Mouse (Mus musculus) layer of hippocampus, adult 8-10 months (tissue): Measurements from ENCODE around the gene Sco2. TPM values are rescaled to one million over a fixed set of nuclear protein-coding genes. Genes with fewer than 3 reads are reported as not detected.

Experiments
- DNase-seq, 2 experiments: peaks; one replicate each; pipeline ENCODE4 v3.0.0; 2022; ENCODE audit warnings: low spot score in 2 of 2
- total RNA-seq, 4 experiments: library from RNA; stranded (reverse); gene quantifications; 2 replicates each; pipeline ENCODE4 v1.2.4; 2022

The Sco2 gene
- total RNA-seq, 4 experiments from 2014 or later: 29.5 to 34.5 (median 33.1) TPM

DNA sequence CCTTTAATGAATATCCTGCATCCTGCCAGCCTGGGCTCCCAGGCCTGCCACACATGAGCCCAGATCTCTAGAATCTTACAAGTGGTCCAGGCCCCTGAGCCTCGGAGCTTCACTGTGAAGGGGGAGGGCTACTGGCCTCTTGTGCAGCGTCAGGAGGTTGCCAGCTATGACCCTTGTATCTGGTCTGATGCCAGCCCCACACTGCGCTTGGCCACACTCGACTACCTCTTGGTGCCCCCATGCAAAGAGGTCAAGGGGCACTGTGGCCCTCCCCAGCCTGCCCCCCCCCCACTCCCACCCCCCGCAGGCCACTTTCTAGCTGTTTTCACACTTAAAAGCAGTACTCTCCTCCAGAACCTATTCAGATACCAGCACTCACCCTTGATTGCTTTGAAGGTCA lies 47.2 kb downstream of the Sco2 start:
- no peak for DNase-seq

DNA sequence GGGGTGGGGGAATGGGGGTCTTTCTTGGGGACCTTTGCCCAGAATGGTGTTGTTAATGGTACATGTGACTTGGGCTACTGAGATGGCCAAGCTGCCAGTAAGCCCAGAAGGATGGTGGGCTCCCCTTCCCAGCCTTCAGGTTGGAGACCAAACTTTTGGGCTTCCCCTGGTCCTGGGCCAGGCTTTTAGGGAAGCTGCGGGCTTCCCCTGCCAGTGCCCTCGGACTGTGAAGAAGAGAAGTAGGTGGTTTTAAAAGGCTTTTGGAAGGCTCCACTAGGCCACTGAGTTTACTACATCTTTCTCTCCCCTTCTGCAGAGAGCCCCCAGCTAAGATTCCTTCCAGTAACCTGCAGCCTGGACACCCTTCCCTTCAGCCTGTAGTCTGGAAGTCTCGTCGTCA lies 50.0 kb downstream of the Sco2 start:
- DNase-seq: no peak

DNA sequence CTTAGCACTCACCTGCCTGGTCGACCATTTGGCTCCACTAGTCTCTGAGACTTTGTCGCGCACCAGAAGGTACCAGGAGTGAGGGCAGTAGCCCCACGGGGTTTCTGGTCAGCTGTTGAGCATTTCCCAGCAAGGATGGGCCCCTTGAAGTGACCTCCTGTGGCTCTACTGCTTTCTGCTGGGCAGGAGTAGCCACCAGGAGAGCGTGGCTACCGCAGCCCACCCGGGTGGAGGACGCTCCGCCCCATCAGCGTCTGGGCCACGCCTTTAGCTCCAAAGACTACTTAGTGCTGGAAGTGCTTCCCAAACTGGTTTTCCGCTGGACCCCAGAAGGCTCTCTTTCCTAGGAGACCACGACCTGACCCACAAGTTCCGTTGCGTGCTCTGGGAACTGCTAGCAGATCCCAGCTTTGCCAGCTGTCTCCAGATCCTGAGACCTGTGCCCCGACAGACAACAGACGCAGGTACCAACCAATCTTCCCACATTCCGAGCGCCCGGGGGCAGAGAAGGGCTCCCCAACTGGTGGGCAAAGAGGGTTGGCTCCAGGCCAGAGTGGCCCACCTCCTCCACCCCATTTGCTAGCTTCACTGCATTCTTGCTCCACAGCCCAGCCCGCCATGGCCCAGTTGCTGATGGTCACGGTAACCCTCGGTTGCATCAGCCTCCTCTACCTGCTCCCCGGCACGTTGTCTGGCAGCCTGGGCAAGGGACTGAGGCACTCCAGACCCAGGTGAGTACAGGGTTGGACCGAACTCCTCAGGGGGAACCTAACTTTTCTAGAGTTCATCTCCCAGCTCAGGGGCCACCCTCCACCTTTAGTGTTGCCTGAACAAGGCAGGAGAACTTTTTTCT lies 50.8 kb downstream of the Sco2 start, which contains the start of gene Adm2:
TSS of gene Adm2 (plus strand) at position 51 of the 853 bp plus-strand sequence.
- no peak for DNase-seq

Other genes starting within 250 kb of the Sco2 start
- 10 to 100 TPM; 14.7 to 19.3 (median 15.9) TPM for gene Hdac10, start 245.1 kb downstream of the Sco2 start, total RNA-seq
- 1 to 10 TPM; 4.9 to 9.7 (median 7.0) TPM for gene Mapk12, start 233.1 kb downstream of the Sco2 start, total RNA-seq
- gene Mapk11, start 224.2 kb downstream of the Sco2 start, total RNA-seq: 10 to 100 TPM; 21.4 to 27.4 (median 24.8) TPM
- gene Plxnb2, start 193.1 kb downstream of the Sco2 start, total RNA-seq: 10 to 100 TPM; 54.0 to 78.5 (median 67.5) TPM
- gene Dennd6b, start 177.3 kb downstream of the Sco2 start, total RNA-seq: 10 to 100 TPM; 38.9 to 52.1 (median 45.1) TPM
- gene Ppp6r2, start 162.3 kb downstream of the Sco2 start, total RNA-seq: 100 to 1,000 TPM; 147 to 171 (median 157) TPM
- gene Sbf1, start 58.5 kb downstream of the Sco2 start, total RNA-seq: 100 to 1,000 TPM; 317 to 349 (median 325) TPM
- not detected for gene Adm2, start 51.1 kb downstream of the Sco2 start, total RNA-seq
- not detected for gene Miox, start 39.4 kb downstream of the Sco2 start, total RNA-seq
- gene Lmf2, start 18.2 kb downstream of the Sco2 start, total RNA-seq: 10 to 100 TPM; 17.7 to 25.3 (median 21.2) TPM
- gene Ncaph2, start 18.1 kb downstream of the Sco2 start, total RNA-seq: 100 to 1,000 TPM in 2 of 4 experiments, 10 to 100 TPM in 2; 92.2 to 107 (median 97.7) TPM
- 1 to 10 TPM in 3 of 4 experiments, under 1 TPM in 1; 0.76 to 1.6 (median 1.2) TPM for gene Tymp, start 3.2 kb upstream of the Sco2 start, total RNA-seq
- gene Odf3b, start 5.4 kb upstream of the Sco2 start, total RNA-seq: 1 to 10 TPM; 3.2 to 6.7 (median 3.9) TPM
- 1 to 10 TPM in 1 of 4 experiments, under 1 TPM in 3; 0.31 to 1.7 (median 0.48) TPM for gene Klhdc7b, start 11.1 kb upstream of the Sco2 start, total RNA-seq
- gene Syce3, start 36.7 kb upstream of the Sco2 start, total RNA-seq: not detected
- gene Cpt1b, start 52.0 kb upstream of the Sco2 start, total RNA-seq: 1 to 10 TPM; 1.5 to 3.7 (median 2.8) TPM
- gene C730034F03Rik, start 55.7 kb upstream of the Sco2 start, total RNA-seq: 1 to 10 TPM; 2.6 to 3.4 (median 3.2) TPM
- not detected for gene Gm44502, start 55.9 kb upstream of the Sco2 start, total RNA-seq
- gene Chkb, start 56.1 kb upstream of the Sco2 start, total RNA-seq: 10 to 100 TPM; 42.9 to 50.3 (median 46.2) TPM
- 100 to 1,000 TPM; 249 to 297 (median 274) TPM for gene Mapk8ip2, start 80.1 kb upstream of the Sco2 start, total RNA-seq
- gene Arsa, start 103.6 kb upstream of the Sco2 start, total RNA-seq: 10 to 100 TPM; 30.9 to 38.1 (median 33.3) TPM
- 100 to 1,000 TPM; 208 to 231 (median 223) TPM for gene Shank3, start 125.8 kb upstream of the Sco2 start, total RNA-seq
- 1 to 10 TPM in 3 of 4 experiments, under 1 TPM in 1; 0.95 to 2.1 (median 1.4) TPM for gene Acr, start 194.5 kb upstream of the Sco2 start, total RNA-seq
- gene Rabl2, start 218.1 kb upstream of the Sco2 start, total RNA-seq: 10 to 100 TPM; 27.2 to 41.2 (median 32.7) TPM